Mouse (Mus musculus): ENCODE results near the gene Mrpl27. TPM values are rescaled to one million over a fixed set of nuclear protein-coding genes. Genes with fewer than 3 reads are reported as not detected.
A peak's percentile ranks its signal among the peaks of the same experiment; 100 is the strongest.

Gene Mrpl27
- 134 and 148 TPM in 2 replicates for polyA plus RNA-seq (2015; fragmentation: Nextera tagmentation; extraction: Ambion mirVana)

DNA sequence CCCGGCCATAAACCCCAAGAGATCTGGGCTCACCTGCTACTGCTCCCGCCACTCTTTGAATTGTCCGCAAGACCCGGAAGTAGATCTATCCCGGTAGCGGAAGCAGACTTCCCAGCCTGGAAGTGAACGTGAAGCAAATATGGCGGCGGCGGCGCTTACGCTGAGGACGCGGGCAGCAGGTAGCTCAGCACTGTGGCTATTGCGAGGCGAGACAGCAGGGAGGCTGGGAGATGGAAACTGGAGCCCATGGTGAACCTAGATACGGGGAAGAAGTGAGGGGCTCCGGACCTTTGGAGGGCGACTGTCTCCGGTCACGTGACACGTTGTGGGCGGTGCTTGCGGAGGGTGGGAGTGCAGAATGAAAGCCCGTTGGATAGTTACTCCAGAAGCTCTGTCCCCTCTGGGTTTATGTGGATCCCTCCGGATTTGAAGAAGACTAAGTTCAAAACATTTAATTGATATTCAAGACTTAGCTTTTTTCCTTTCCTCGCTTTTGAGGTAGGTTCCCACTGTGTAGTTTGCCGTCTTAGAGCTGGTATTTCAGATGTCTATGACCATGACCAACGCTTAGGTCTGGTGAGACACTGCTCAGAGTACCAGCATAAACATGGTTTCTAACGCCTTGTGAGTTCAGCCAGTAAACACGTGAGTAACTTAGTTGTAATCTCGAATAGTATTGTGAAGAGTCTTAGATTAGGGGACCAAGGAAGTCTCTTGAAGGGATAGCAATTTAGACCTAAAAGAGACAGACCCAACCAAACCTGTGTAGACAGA is at the start of gene Mrpl27, which contains the start of gene Eme1:
Gene Mrpl27 (plus strand): TSS at position 105 of the 774 bp plus-strand sequence.
Gene Eme1 (minus strand): TSS at position 302 of the 774 bp plus-strand sequence.
- Histone ChIP-seq H3K27me3 (replicated peaks) (no peaks in the 10 kb centered on the region), H3K36me3 (peaks cover 11% of the 10 kb centered on the region; the same call in 1 of the 2 replicates), H3K9ac (peak within 1 kb of the TSS; percentile 38), H3K4me1 (replicated peaks) (peaks cover 5% of the 10 kb centered on the region; the same call in 1 of the 2 replicates), H3K9me3 (no peaks in the 10 kb centered on the region), H3K4me2 (replicated peaks) (peak within 1 kb of the TSS; percentile 73), H3K27ac (peak within 1 kb of the TSS; percentile 92), H3K4me3 (replicated peaks) (peak within 1 kb of the TSS; percentile 63)
- peak; percentile 94 for ATAC-seq
- under 1% methylated on average over 32 of the region's 32 CpGs for whole genome bisulfite sequencing

- Histone ChIP-seq H3K4me1 (replicated peaks) (no peaks in the 10 kb centered on the region), H3K27ac (no peak overlapping the region), H3K9ac (no peak overlapping the region), H3K36me3 (no peaks in the 10 kb centered on the region), H3K27me3 (replicated peaks) (no peaks in the 10 kb centered on the region), H3K4me2 (replicated peaks) (no peak overlapping the region), H3K4me3 (replicated peaks) (no peak overlapping the region), H3K9me3 (no peaks in the 10 kb centered on the region)
- ATAC-seq, result no peak
- 65% methylated on average over 4 of the region's 4 CpGs for WGBS
Measured at GRCm38 (mm10) chr11:94610744-94611740, 42.5 kb upstream of the Mrpl27 start.

GRCm38 (mm10) chr11:94614603-94615002 is 39.0 kb upstream of the Mrpl27 start:
- H3K27me3 ChIP-seq (replicated peaks), result no peaks in the 10 kb centered on the region
- H3K4me1 ChIP-seq (replicated peaks), result no peaks in the 10 kb centered on the region
- H3K9me3 ChIP-seq, result no peaks in the 10 kb centered on the region
- H3K9ac ChIP-seq, result no peak overlapping the region
- no peak overlapping the region for H3K27ac ChIP-seq
- whole genome bisulfite sequencing, result 45% methylated on average over 4 of the region's 4 CpGs
- H3K4me3 ChIP-seq (replicated peaks), result no peak overlapping the region
- H3K4me2 ChIP-seq (replicated peaks), result no peak overlapping the region
- peak; percentile 84 for ATAC-seq
- H3K36me3 ChIP-seq, result no peaks in the 10 kb centered on the region

- WGBS, result 33% methylated on average over 4 of the region's 4 CpGs
- H3K27ac ChIP-seq, result no peak overlapping the region
- no peaks in the 10 kb centered on the region for H3K27me3 ChIP-seq (replicated peaks)
- H3K4me2 ChIP-seq (replicated peaks), result no peak overlapping the region
- no peak overlapping the region for H3K4me3 ChIP-seq (replicated peaks)
- H3K9ac ChIP-seq, result no peak overlapping the region
- no peak for ATAC-seq
- no peaks in the 10 kb centered on the region for H3K4me1 ChIP-seq (replicated peaks)
- no peaks in the 10 kb centered on the region for H3K9me3 ChIP-seq
- H3K36me3 ChIP-seq, result no peaks in the 10 kb centered on the region
Measured at GRCm38 (mm10) chr11:94615494-94615893, 38.1 kb upstream of the Mrpl27 start.

DNA sequence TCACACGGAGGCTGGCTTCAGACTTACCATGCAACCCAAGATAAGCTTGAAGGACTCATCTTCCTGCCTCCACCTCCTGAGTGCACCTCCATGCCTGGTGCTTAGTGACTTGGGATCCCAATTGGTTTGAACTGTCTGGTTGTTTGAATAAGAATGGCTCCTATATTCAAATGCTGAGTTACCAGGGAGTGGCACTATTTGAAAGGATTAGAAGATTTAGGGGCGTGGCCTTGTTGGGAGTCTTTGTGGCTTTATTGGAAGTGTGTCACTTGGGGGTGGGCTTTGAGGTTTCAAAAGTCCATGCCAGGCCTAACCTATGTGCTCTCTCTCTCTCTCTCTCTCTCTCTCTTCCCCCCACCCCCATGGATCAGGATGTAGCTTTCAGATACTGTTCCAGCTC is 35.9 kb upstream of the Mrpl27 start:
- 87% methylated on average over 2 of the region's 2 CpGs for WGBS
- no peak overlapping the region for H3K9ac ChIP-seq
- ATAC-seq, result no peak

GRCm38 (mm10) chr11:94620766-94621457 is 32.7 kb upstream of the Mrpl27 start:
- Histone ChIP-seq H3K4me3 (replicated peaks) (no peak overlapping the region), H3K9ac (no peak overlapping the region), H3K36me3 (no peaks in the 10 kb centered on the region), H3K9me3 (no peaks in the 10 kb centered on the region), H3K4me2 (replicated peaks) (no peak overlapping the region), H3K4me1 (replicated peaks) (no peaks in the 10 kb centered on the region), H3K27me3 (replicated peaks) (no peaks in the 10 kb centered on the region), H3K27ac (no peak overlapping the region)
- WGBS, result 65% methylated on average over 6 of the region's 6 CpGs
- ATAC-seq, result no peak

More for the DNA sequence above, 35.9 kb upstream of the Mrpl27 start:
- no peak overlapping the region for H3K27ac ChIP-seq
- H3K4me1 ChIP-seq (replicated peaks), result no peaks in the 10 kb centered on the region
- no peaks in the 10 kb centered on the region for H3K9me3 ChIP-seq
- no peak overlapping the region for H3K4me2 ChIP-seq (replicated peaks)
- no peaks in the 10 kb centered on the region for H3K36me3 ChIP-seq
- H3K27me3 ChIP-seq (replicated peaks), result no peaks in the 10 kb centered on the region
- no peak overlapping the region for H3K4me3 ChIP-seq (replicated peaks)

- Histone ChIP-seq H3K9me3 (no peaks in the 10 kb centered on the region), H3K36me3 (no peaks in the 10 kb centered on the region), H3K9ac (no peak overlapping the region), H3K4me1 (replicated peaks) (no peaks in the 10 kb centered on the region), H3K4me2 (replicated peaks) (no peak overlapping the region), H3K4me3 (replicated peaks) (no peak overlapping the region), H3K27me3 (replicated peaks) (no peaks in the 10 kb centered on the region), H3K27ac (no peak overlapping the region)
- no peak for ATAC-seq
Measured at GRCm38 (mm10) chr11:94621458-94621852, 32.1 kb upstream of the Mrpl27 start.

DNA sequence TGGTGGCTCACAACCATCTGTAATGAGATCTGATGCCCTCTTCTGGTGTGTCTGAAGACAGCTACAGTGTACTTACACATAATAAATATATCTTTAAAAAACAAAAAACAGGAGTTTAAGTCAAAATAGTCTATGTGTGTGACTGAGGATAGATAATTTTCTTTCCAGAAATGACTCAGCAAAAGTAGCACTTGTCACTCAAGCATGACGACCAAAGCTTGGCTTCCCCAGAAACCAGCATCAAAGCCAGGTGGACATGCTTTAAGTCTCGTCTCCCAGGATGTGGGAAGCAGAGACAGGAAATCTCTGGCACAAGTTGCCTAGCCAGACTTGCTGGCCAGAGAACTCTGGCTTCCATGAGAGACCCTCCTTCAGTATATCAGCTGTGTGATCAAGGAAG is 31.4 kb upstream of the Mrpl27 start:
- Histone ChIP-seq H3K4me3 (replicated peaks) (no peak overlapping the region), H3K4me2 (replicated peaks) (no peak overlapping the region), H3K27me3 (replicated peaks) (no peaks in the 10 kb centered on the region), H3K9ac (no peak overlapping the region), H3K27ac (no peak overlapping the region), H3K9me3 (no peaks in the 10 kb centered on the region), H3K36me3 (no peaks in the 10 kb centered on the region), H3K4me1 (replicated peaks) (no peaks in the 10 kb centered on the region)
- ATAC-seq, result no peak
- 75% methylated on average over 2 of the region's 2 CpGs for WGBS

- H3K9me3 ChIP-seq, result no peaks in the 10 kb centered on the region
- ATAC-seq, result peak; percentile 91
- H3K27me3 ChIP-seq (replicated peaks), result no peaks in the 10 kb centered on the region
- H3K4me1 ChIP-seq (replicated peaks), result peaks cover 10% of the 10 kb centered on the region; the same call in 1 of the 2 replicates
- H3K27ac ChIP-seq, result peak within 1 kb of the TSS; percentile 82
- peak within 1 kb of the TSS; percentile 98 for H3K4me3 ChIP-seq (replicated peaks)
- H3K9ac ChIP-seq, result peak within 1 kb of the TSS; percentile 86
- peak within 1 kb of the TSS; percentile 81 for H3K4me2 ChIP-seq (replicated peaks)
- WGBS, result 4% methylated on average over 41 of the region's 41 CpGs
- H3K36me3 ChIP-seq, result peaks cover 15% of the 10 kb centered on the region
Measured at GRCm38 (mm10) chr11:94629199-94629883, 24.2 kb upstream of the Mrpl27 start, which contains the start of gene Lrrc59. Gene Lrrc59 (plus strand): TSS chr11:94629767.

GRCm38 (mm10) chr11:94629884-94630198 is 23.7 kb upstream of the Mrpl27 start:
- H3K4me3 ChIP-seq (replicated peaks), result peak overlapping the region; percentile 98
- 0% methylated on average over 28 of the region's 28 CpGs for WGBS
- peaks cover 20% of the 10 kb centered on the region for H3K36me3 ChIP-seq
- H3K9me3 ChIP-seq, result no peaks in the 10 kb centered on the region
- peak overlapping the region; percentile 82 for H3K27ac ChIP-seq
- peak overlapping the region; percentile 81 for H3K4me2 ChIP-seq (replicated peaks)
- H3K27me3 ChIP-seq (replicated peaks), result no peaks in the 10 kb centered on the region
- H3K9ac ChIP-seq, result peak overlapping the region; percentile 86
- H3K4me1 ChIP-seq (replicated peaks), result peaks cover 10% of the 10 kb centered on the region; the same call in 1 of the 2 replicates
- ATAC-seq, result peak; percentile 57

- Histone ChIP-seq H3K4me2 (replicated peaks) (peak overlapping the region; percentile 81), H3K27me3 (replicated peaks) (no peaks in the 10 kb centered on the region), H3K27ac (peak overlapping the region; percentile 82), H3K4me3 (replicated peaks) (peak overlapping the region; percentile 98), H3K9ac (peak overlapping the region; percentile 86), H3K36me3 (peaks cover 26% of the 10 kb centered on the region), H3K9me3 (no peaks in the 10 kb centered on the region), H3K4me1 (replicated peaks) (peaks cover 10% of the 10 kb centered on the region; the same call in 1 of the 2 replicates)
- 11% methylated on average over 26 of the region's 26 CpGs for WGBS
- peak; percentile 54 for ATAC-seq
Measured at GRCm38 (mm10) chr11:94630199-94631011, 23.2 kb upstream of the Mrpl27 start.
